Mouse (Mus musculus) forebrain, postnatal 0 days (tissue): Measurements from ENCODE around the gene Zcchc10. TPM values are rescaled to one million over a fixed set of nuclear protein-coding genes. Genes with fewer than 3 reads are reported as not detected.

ENCODE experiments used
- ATAC-seq: fragments of 200-750 bp; cut with Nextera tagmentation; 2 replicates; pipeline ENCODE4 v1.8.0; 2017; ENCODE audit warnings: mild to moderate bottlenecking, moderate library complexity
- DNase-seq: peaks from one replicate; pipeline ENCODE4 v3.0.0-alpha.2; 2015
- H3K27ac ChIP-seq: fragments of 300-500 bp; sonication (generic); 2 replicates; pipeline ENCODE4 v1.5.1; 2014; ENCODE audit warnings: low read depth, mild to moderate bottlenecking, antibody characterized with exemption, low read length, moderate library complexity, mixed read lengths
- H3K27me3 ChIP-seq: fragments of 300-500 bp; sonication (generic); 2 replicates; pipeline ENCODE4 v1.6.1; 2014; ENCODE audit warnings: mild to moderate bottlenecking, low read length, mixed read lengths; ENCODE audit not compliant: insufficient read depth
- H3K36me3 ChIP-seq: fragments of 300-500 bp; sonication (generic); 2 replicates; pipeline ENCODE4 v1.6.1; 2014; ENCODE audit warnings: mild to moderate bottlenecking, moderate library complexity; ENCODE audit not compliant: insufficient read depth
- H3K4me1 ChIP-seq: fragments of 300-500 bp; sonication (generic); 2 replicates; pipeline ENCODE4 v1.6.1; 2014; ENCODE audit warnings: antibody characterized with exemption; ENCODE audit not compliant: insufficient read depth
- H3K4me2 ChIP-seq: fragments of 300-500 bp; sonication (generic); 2 replicates; pipeline ENCODE4 v1.6.1; 2014; ENCODE audit warnings: low read depth, mild to moderate bottlenecking, moderate library complexity
- H3K4me3 ChIP-seq: fragments of 300-500 bp; sonication (generic); 2 replicates; pipeline ENCODE4 v1.5.1; 2014; ENCODE audit warnings: low read depth, low read length, mixed read lengths
- H3K9ac ChIP-seq: fragments of 300-500 bp; sonication (generic); 2 replicates; pipeline ENCODE4 v1.6.1; 2014; ENCODE audit warnings: mild to moderate bottlenecking
- H3K9me3 ChIP-seq: fragments of 300-500 bp; sonication (generic); 2 replicates; pipeline ENCODE4 v1.6.1; 2016; ENCODE audit warnings: low read length
- CTCF ChIP-seq: sonication (generic); IDR thresholded peaks from 2 replicates; pipeline ENCODE4 v1.5.1; 2016; ENCODE audit warnings: antibody characterized with exemption, control low read depth, low read depth
- WGBS: fragments of 180-500 bp; shearing (Covaris S2); extraction: QIAGEN DNeasy Blood & Tissue Kit; methylation state at CpG from one replicate; pipeline ENCODE4 v1.1.7; 2014; 5-methylcytosine and 5-hydroxymethylcytosine counted together
- polyA plus RNA-seq: library from polyadenylated mRNA; unstranded; fragments of >200 nt; fragmentation: Nextera tagmentation; extraction: Ambion mirVana; gene quantifications from 2 replicates; pipeline ENCODE4 v1.2.1, GENCODE M21; 2015
- total RNA-seq: library from RNA; depleted of rRNA; stranded (reverse); fragments of >200 nt; gene quantifications from 2 replicates; pipeline ENCODE4 v1.2.3, GENCODE M21; 2014

Zcchc10 gene
- total and polyA plus RNA-seq, 2 experiments from 2014 or later = 0.86 to 16.0 TPM

DNA sequence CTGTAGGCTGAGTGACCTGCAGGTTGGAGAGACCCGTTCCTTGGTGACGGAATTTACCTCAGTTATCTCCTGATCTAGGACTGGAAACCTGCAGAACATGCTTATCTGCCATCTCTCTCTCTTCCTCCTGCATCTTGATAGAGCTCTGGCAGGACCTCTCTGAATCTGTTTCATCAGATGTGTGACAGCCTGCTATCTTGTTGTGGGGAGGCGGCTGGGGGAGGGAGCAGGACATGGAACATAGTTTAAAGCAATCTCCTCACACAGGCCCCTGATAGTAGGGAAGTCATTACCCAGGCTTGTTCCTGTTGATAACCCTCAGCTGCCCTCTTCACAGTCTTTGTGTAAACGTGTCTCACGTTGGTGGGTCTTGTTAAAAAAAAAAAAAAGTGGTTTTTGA lies 20.8 kb downstream of the Zcchc10 start:
- 47% methylated on average over 5 of the region's 5 CpGs for WGBS
- H3K9ac ChIP-seq = no peak overlapping the region
- no peaks in the 10 kb centered on the region for H3K4me1 ChIP-seq
- ATAC-seq (no peak), DNase-seq (no peak)
- H3K9me3 ChIP-seq = no peaks in the 10 kb centered on the region
- no peak overlapping the region for H3K4me3 ChIP-seq
- H3K4me2 ChIP-seq = no peak overlapping the region
- no peaks in the 10 kb centered on the region for H3K36me3 ChIP-seq
- H3K27me3 ChIP-seq = no peaks in the 10 kb centered on the region
- no peak for TF ChIP-seq CTCF
- no peak overlapping the region for H3K27ac ChIP-seq

- Histone ChIP-seq H3K9ac (no peak overlapping the region), H3K4me3 (no peak overlapping the region), H3K9me3 (no peaks in the 10 kb centered on the region), H3K27ac (no peak overlapping the region), H3K4me2 (no peak overlapping the region), H3K36me3 (no peaks in the 10 kb centered on the region), H3K27me3 (no peaks in the 10 kb centered on the region), H3K4me1 (no peaks in the 10 kb centered on the region)
- ATAC-seq = no peak
- no peak for DNase-seq
- no peak for TF ChIP-seq CTCF
- WGBS = 62% methylated on average over 2 of the region's 2 CpGs
These were observed 21.3 kb downstream of the Zcchc10 start for GRCm38 (mm10) chr11:53345738-53346137.

- Histone ChIP-seq H3K4me2 (peak within 1 kb of the TSS; percentile 60), H3K4me3 (peak within 1 kb of the TSS; percentile 98), H3K9ac (peak within 1 kb of the TSS; percentile 100), H3K27ac (peak within 1 kb of the TSS; percentile 99), H3K4me1 (peaks cover 7% of the 10 kb centered on the region; the same call in 1 of the 2 replicates), H3K27me3 (no peaks in the 10 kb centered on the region), H3K36me3 (no peaks in the 10 kb centered on the region), H3K9me3 (no peaks in the 10 kb centered on the region)
- DNase-seq (peak; percentile 96), ATAC-seq (peak; percentile 96)
- 2% methylated on average over 103 of the region's 127 CpGs for WGBS
- peak; percentile 1; the same call in 1 of the 2 replicates for TF ChIP-seq CTCF
These were observed 26.1 kb downstream of the Zcchc10 start, which contains the start of gene Aff4 for GRCm38 (mm10) chr11:53350291-53351223. Gene Aff4, plus strand, starts transcription at chr11:53350833.

DNA sequence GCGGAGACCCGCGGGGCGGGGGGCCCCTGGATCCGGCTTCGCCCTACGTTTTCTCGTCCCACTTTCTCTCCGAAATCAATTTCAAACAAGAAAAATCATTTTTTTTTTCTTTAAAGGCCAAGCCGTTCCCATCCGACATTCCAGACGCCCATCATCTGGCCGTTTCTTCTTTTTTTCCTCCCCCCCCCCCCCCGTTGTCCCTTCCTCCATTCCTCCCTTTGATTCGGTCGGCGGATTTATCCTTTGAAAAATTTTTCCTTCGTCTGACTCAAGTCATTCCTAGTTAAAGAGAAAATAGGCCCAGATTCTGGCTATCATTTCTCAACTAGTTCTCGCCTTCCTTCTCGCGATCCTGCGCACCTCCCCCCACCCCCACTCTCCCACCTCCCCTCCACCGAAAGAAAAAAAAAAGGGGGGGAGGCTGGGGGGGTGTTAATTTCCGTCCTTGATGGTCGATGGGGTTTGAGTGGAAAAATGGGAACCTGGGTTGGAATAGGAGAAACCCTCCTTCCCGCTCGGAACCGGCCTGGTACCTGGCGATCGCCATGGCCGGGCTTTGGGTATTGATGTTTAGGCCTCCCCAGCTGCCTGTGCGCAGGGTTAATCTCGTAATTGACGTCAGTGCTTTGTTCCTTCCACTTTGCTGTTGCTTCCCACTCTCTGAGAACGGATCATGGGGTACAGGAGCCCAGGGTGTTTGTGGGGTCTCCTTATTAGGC lies 26.9 kb downstream of the Zcchc10 start:
- Histone ChIP-seq H3K9me3 (no peaks in the 10 kb centered on the region), H3K27me3 (no peaks in the 10 kb centered on the region), H3K9ac (peak overlapping the region; percentile 100), H3K27ac (peak overlapping the region; percentile 99), H3K36me3 (no peaks in the 10 kb centered on the region), H3K4me3 (peak overlapping the region; percentile 98), H3K4me2 (peak overlapping the region; percentile 60), H3K4me1 (peaks cover 7% of the 10 kb centered on the region; the same call in 1 of the 2 replicates)
- TF ChIP-seq CTCF = no peak
- DNase-seq (peak; percentile 84), ATAC-seq (peak; percentile 47)
- 3% methylated on average over 35 of the region's 35 CpGs for WGBS

DNA sequence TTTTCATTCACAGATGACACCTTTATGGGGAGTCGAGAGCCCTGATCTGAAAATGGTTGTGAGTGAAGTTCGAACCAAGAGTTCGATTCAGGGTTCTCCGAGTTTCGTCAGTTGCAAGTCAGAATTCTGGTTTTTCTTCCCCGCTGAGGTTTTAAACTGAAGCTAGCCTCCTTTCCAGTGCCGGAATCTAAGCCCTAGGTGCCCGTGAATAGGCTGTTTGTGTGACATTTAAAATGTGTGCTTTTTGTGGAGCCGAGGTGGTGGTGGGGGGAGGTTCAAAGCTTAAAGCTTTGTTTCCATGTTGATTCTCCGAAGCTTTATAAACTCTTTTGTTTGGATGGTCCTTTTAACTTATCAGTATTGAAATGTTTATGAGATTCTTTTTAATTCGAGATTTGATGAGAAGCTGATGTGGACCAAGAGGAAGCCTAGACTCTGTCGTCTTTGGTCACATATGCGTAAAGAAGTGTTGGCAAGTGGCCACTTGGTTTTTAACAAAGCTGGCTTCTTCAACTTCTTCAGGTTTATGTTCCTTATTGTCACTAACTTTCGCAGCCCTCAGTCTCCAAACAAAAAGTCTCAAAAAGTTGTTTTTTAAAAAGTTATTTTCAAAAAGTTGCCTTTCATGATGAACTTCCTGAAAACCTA lies 27.6 kb downstream of the Zcchc10 start:
- peak overlapping the region; percentile 100 for H3K9ac ChIP-seq
- ATAC-seq = no peak
- peak overlapping the region; percentile 99 for H3K27ac ChIP-seq
- no peaks in the 10 kb centered on the region for H3K27me3 ChIP-seq
- H3K4me1 ChIP-seq = peaks cover 7% of the 10 kb centered on the region; the same call in 1 of the 2 replicates
- H3K9me3 ChIP-seq = no peaks in the 10 kb centered on the region
- peak; percentile 22 for DNase-seq
- under 1% methylated on average over 14 of the region's 14 CpGs for WGBS
- no peaks in the 10 kb centered on the region for H3K36me3 ChIP-seq
- TF ChIP-seq CTCF = no peak
- H3K4me3 ChIP-seq = peak overlapping the region; percentile 98
- H3K4me2 ChIP-seq = peak overlapping the region; percentile 60

DNA sequence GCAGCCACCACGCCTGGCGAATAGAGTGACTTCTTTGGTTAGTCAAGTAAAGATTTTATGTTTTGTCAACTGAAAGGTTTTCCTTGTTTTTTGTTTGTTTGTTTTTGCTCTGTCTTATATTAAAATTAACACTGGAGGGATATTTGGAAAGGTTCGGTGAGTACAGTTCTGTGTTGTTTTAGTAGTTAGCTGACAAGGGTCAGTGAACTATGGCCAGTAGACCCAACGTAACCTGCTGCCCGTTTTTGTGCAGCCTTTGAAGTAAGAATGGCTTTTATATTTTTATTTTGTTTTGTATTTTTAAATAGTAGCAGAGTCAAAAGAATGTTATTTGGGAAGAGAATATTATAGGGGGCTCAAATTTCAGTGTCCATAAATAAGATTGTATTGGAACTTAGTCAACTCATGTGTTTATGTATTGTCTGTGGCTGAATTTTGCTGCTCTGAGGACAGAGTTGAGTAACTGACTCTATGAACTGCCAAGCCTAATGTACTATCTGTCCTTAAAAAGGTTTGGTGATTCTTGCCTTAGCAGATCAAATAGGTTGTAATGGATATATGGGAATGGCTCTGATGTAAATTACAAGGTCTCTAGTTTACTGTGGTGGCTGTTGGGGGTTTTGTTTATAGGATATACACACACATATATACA lies 34.2 kb downstream of the Zcchc10 start:
- no peak for DNase-seq
- no peak overlapping the region for H3K4me3 ChIP-seq
- H3K27me3 ChIP-seq = no peaks in the 10 kb centered on the region
- H3K9me3 ChIP-seq = no peaks in the 10 kb centered on the region
- no peak overlapping the region for H3K9ac ChIP-seq
- H3K36me3 ChIP-seq = no peaks in the 10 kb centered on the region
- H3K27ac ChIP-seq = no peak overlapping the region
- no peak for ATAC-seq
- WGBS = 92% methylated on average over 5 of the region's 5 CpGs
- H3K4me1 ChIP-seq = no peaks in the 10 kb centered on the region
- no peak overlapping the region for H3K4me2 ChIP-seq
- TF ChIP-seq CTCF = no peak
